Mouse (Mus musculus): ENCODE data around the gene Scmh1.
A peak's percentile ranks its signal among the peaks of the same experiment; 100 is the strongest.
"Not testable (repeated sequence)": the region's sequence is repeated elsewhere in the genome, so short reads cannot be mapped to it uniquely, and the experiment has no call there.

Gene Scmh1

GRCm38 (mm10) chr4:120405144-120405805 lies at the start of gene Scmh1:
Gene Scmh1 (plus strand): TSS chr4:120405281.
- DNase-seq (ENCODE audit: extremely low read depth, low read depth, low spot score) = no peak

- DNase-seq (ENCODE audit: extremely low read depth, low read depth, low spot score) = no peak
Measured at GRCm38 (mm10) chr4:120360011-120360521, 45.0 kb upstream of the Scmh1 start.

GRCm38 (mm10) chr4:120364729-120365128 lies 40.4 kb upstream of the Scmh1 start:
- DNase-seq (ENCODE audit: extremely low read depth, low read depth, low spot score) = no peak

- no peak for DNase-seq (ENCODE audit: extremely low read depth, low read depth, low spot score)
Measured at GRCm38 (mm10) chr4:120365456-120365855, 39.6 kb upstream of the Scmh1 start.

- DNase-seq (ENCODE audit: extremely low read depth, low read depth, low spot score) = no peak
Measured at GRCm38 (mm10) chr4:120368031-120368430, 37.0 kb upstream of the Scmh1 start.

GRCm38 (mm10) chr4:120368663-120369062 lies 36.4 kb upstream of the Scmh1 start:
- DNase-seq (ENCODE audit: extremely low read depth, low read depth, low spot score) = no peak

GRCm38 (mm10) chr4:120369156-120369555 lies 35.9 kb upstream of the Scmh1 start:
- no peak for DNase-seq (ENCODE audit: extremely low read depth, low read depth, low spot score)

GRCm38 (mm10) chr4:120369861-120370366 lies 35.2 kb upstream of the Scmh1 start:
- no peak for DNase-seq (ENCODE audit: extremely low read depth, low read depth, low spot score)

GRCm38 (mm10) chr4:120372838-120373237 lies 32.2 kb upstream of the Scmh1 start:
- no peak for DNase-seq (ENCODE audit: extremely low read depth, low read depth, low spot score)

GRCm38 (mm10) chr4:120373813-120374212 lies 31.3 kb upstream of the Scmh1 start:
- DNase-seq (ENCODE audit: extremely low read depth, low read depth, low spot score) = no peak

- peak; percentile 67 for DNase-seq (ENCODE audit: extremely low read depth, low read depth, low spot score)
Measured at GRCm38 (mm10) chr4:120380811-120381391, 24.2 kb upstream of the Scmh1 start.

- DNase-seq (ENCODE audit: extremely low read depth, low read depth, low spot score) = no peak
Measured at GRCm38 (mm10) chr4:120385496-120385895, 19.6 kb upstream of the Scmh1 start.

- DNase-seq (ENCODE audit: extremely low read depth, low read depth, low spot score) = no peak
Measured at GRCm38 (mm10) chr4:120387496-120387895, 17.6 kb upstream of the Scmh1 start.

GRCm38 (mm10) chr4:120387968-120388367 lies 17.1 kb upstream of the Scmh1 start:
- no peak for DNase-seq (ENCODE audit: extremely low read depth, low read depth, low spot score)

GRCm38 (mm10) chr4:120388998-120389542 lies 16.0 kb upstream of the Scmh1 start:
- DNase-seq (ENCODE audit: extremely low read depth, low read depth, low spot score) = no peak

- DNase-seq (ENCODE audit: extremely low read depth, low read depth, low spot score) = no peak
Measured at GRCm38 (mm10) chr4:120389546-120389945, 15.5 kb upstream of the Scmh1 start.

GRCm38 (mm10) chr4:120391591-120391990 lies 13.5 kb upstream of the Scmh1 start:
- no peak for DNase-seq (ENCODE audit: extremely low read depth, low read depth, low spot score)

GRCm38 (mm10) chr4:120392341-120392740 lies 12.7 kb upstream of the Scmh1 start:
- DNase-seq (ENCODE audit: extremely low read depth, low read depth, low spot score) = no peak

- no peak for DNase-seq (ENCODE audit: extremely low read depth, low read depth, low spot score)
Measured at GRCm38 (mm10) chr4:120392748-120393147, 12.3 kb upstream of the Scmh1 start.

GRCm38 (mm10) chr4:120400251-120400650 lies 4.8 kb upstream of the Scmh1 start:
- peak; percentile 71 for DNase-seq (ENCODE audit: extremely low read depth, low read depth, low spot score)

- DNase-seq (ENCODE audit: extremely low read depth, low read depth, low spot score) = not testable (repeated sequence)
Measured at GRCm38 (mm10) chr4:120402105-120402504, 3.0 kb upstream of the Scmh1 start.

- DNase-seq (ENCODE audit: extremely low read depth, low read depth, low spot score) = no peak
Measured at GRCm38 (mm10) chr4:120404247-120404646, 834 bp upstream of the Scmh1 start.

Data from fat pad, adult 2 months (tissue).